Mouse (Mus musculus): ENCODE results near the gene Lcn2.

Lcn2 gene

DNA sequence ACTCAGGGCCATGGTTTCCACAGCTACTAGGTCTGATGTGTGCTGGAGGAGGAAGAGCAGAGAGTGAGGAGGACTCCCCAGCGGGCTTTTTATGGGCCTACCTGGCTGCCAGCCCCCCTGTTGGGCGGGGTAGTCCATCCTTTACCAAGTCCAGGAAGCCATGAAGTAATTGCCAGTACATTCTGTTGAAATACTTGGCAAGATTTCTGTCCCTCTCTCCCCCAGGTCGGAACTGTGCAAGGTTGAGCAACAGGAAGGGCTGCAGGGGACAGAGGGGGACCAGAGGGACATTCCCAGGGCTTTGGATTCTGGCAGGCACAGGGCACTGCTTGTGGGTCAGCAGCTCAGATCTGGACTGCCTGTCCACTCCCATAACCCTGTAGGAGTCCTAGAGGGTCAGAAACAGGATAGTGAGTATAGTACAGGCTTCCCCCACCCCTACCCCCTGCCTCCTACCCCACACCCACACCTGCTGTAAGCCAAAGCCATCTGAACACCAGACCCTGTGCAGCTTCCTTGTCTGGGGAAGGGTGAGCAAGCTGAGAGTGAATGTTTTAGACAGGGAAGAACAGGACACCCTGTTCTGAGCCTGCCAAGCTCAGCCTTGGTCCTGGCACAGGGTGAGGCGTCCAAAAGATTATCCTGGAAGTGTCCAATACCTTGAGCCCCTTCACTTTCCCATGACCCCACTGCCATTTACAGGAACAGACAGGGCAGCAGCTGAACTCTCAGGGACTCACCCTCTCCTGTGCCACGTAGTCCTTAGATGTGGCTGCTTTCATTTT, at the start of gene Lcn2:
Lcn2 (minus strand) TSS at position 547 of the 785 bp plus-strand sequence.
- no peak for DNase-seq

DNA sequence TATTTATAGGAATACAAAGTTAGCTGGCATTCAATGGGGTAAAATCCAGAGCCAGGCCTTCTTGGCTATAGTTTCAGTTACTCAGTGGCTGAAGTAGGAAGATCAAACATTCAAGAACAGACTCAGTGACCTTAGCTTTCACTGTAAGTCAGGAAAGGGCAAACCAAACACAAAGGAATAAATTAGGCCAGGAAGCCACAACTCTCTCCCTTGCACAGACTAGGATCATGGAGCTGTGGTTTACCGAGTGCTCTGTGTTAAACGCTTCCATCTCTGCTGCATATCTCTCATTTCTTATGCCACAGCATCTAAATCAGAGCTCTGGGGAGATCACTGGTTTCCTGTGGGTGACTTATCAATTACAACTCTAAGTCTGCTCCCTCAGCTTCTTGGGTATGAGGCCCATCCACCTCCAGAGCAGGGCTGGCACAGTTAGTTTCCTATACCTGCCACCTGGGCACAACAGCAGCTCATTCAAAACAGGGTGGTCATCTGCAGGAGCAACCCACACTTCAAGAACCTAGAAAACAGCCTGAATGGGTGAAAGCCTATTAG, 49.6 kb upstream of the Lcn2 start:
- DNase-seq: no peak

DNA sequence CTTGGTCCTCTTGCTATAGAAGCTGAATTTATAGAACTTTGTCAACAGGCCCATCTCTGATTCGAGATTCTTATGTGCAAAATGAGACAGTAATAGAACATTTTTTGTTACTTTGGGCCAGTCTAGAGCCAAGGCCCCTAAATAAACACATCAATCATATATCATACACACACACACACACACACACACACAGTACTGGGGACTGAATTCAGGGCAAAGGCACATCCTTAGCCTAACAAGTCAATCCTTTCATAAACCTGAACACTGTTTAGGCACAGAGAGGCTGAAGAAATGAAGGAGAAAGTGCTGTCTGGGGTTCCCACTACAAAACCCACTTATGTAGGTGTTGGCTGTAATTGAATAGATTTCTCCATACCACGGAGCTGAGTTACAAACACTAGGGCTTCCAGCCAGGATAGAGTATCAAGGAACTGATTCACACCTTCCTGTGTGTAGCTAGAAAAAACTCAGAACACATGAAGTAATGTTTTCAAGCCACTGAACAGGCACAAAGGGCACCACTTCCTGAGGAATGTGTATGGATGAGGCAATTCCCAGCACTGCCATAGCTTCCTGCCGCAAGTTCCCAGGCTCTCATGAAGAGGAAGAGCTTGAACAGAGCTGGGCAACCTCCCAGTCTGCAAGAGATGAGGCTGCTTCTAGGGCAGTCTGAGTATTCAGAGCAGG, 48.8 kb upstream of the Lcn2 start:
- no peak for DNase-seq

DNA sequence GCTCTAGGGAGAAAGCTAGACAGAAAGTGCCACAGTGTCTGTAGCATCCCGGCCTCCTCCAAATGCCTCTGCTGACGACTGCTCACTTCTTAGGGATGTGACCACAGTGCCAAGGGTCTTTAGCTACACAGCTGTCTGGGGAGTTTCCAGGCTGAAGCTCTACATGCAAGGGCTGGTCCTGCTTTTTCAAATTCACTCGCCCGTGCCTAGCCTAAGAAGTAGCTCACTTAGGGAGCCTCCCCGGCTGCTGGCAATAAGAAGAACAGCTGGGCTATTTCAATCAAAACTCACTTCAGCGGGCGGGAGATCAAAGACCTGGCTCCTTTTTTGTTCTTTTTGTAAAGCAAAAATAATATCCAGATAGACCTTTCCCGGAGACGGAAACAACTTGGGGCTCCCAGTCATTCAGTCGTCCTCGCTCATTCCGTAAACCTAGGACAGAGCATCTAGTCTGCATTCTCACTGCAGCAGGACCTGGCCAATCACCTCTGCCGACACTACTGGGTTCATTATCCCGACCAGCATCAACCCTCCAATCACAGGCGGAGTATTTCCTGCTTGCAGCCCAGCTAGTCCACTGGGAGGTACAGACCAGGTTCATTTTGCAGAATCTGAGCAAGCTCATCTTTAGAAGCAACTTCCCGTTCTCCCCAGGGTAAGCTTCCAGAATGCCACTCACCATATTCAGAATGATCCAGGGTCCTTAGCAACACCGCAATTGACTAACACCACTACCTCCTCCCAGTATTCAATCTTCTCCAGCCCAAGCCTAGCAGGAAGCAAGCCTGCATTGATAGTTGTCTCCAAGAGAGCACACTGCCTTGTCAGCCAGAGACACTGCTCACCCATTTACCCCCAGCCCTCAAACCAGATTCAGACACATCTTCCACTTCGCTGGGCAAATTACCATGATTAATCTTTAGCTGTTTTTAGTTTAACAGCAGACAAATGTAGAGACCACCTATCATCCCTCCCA, 42.9 kb upstream of the Lcn2 start:
- peak; percentile 96 for DNase-seq

DNA sequence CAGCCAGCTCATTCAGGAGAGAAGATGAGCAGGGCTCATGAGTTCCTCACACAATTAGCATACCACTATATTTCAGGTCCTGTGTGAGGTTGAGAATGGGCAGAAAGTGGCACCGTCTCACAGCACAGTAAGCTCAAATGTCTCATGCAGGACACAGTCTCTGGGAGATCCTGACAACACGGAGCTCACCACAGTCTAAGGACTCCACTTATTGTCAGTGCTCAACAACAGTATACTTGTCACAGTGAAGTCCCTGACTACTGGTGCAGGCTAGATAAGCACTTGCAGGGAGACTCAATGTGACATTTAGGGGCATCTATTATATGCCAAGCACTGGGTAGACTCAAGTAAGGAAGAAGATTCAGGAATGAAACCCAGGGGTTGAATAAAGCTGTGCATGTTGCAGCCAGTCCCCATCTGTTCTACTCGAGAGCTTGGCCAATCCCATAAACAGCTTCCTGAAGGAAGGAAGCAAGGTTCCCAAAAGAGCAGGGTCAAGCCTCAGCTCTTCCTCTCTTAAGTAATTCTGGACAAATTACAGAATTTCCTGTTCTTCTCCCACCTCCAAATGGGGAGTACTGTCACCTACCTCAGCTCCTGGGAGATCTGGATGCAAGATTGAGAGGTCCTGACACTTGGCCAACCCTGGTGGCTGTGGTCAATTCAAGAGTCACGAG, 41.3 kb upstream of the Lcn2 start:
- DNase-seq: no peak

- no peak for DNase-seq
These were observed 40.2 kb upstream of the Lcn2 start for GRCm38 (mm10) chr2:32428262-32428722.

DNA sequence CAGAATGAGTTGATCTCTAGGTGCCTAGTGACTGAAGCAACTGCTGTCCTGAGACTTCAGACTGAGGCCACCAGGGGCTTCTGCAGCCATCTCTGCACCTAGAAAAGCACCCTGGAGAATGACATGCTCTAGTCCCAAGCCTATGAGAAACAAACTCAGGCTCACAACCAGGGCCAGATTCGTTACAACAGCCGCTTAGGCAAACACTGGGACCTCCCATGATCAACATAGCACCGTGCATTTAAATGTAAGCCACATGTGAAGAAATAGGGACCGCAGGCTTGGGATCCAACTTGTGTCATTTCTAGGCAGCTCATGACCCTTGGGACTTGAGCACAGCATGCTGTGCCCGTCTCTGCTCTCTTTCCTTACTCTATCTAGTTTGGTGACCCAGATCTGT, 39.7 kb upstream of the Lcn2 start:
- no peak for DNase-seq

DNA sequence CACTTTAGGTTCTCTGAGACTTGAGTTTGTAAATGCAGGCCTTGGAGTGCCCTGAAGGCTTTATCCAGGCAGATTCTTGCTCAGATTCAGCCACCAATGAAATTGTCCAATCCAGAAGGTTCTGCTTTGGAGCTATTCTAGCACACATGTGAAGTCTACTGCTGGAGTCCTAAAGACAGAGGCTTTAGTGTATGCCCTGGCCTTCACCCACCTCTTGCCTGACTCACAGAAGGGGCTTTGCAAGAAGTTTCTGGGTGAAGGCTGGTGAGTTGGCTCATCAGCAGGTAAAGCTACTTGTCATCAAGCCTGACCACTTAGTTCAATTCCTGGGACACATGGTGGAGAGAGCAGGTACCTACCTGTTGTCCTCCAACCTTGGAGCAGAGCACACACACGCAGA, 38.1 kb upstream of the Lcn2 start:
- DNase-seq: no peak

GRCm38 (mm10) chr2:32425568-32425967, 37.5 kb upstream of the Lcn2 start:
- no peak for DNase-seq

DNA sequence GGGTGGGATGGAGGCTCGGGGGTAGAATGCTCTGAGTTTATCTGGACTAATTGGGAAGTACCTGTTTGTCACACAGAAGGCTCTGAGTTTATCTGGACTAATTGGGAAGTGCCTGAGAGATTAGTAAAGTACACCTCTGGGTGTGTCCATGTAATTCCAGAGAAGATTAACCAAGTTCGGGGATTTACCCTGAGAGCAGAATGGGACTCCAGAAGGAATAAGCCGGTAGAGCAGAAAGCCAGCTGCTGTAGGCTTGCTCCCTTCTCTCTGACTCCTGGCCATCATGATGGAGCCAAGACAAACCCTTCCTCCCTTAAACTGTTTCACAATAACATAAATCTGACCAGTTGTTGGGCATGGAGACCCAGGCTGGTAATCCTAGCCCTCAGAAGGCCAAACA, 36.7 kb upstream of the Lcn2 start:
- DNase-seq: no peak

- peak; percentile 69 for DNase-seq
These were observed 35.7 kb upstream of the Lcn2 start for GRCm38 (mm10) chr2:32423481-32424331.

DNA sequence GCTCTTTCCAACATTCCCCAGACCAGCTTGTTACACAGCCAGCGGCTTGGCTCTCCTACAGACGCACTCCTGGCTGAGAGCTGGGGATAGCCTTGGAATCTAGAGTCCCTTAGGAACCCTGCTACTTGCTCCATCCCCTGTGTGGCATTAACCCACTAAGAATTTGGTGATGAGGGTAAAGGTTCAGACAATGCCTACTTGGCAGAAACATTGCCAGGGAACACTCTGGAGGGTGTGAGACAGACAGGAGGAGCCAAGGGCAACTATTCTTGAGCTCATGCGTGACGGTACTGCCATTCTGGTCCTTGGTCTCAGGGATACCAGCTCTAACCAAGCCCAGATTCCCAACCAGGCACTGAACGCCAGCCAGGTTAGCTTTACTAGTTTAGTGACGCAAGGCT, 33.8 kb upstream of the Lcn2 start:
- DNase-seq: no peak

DNA sequence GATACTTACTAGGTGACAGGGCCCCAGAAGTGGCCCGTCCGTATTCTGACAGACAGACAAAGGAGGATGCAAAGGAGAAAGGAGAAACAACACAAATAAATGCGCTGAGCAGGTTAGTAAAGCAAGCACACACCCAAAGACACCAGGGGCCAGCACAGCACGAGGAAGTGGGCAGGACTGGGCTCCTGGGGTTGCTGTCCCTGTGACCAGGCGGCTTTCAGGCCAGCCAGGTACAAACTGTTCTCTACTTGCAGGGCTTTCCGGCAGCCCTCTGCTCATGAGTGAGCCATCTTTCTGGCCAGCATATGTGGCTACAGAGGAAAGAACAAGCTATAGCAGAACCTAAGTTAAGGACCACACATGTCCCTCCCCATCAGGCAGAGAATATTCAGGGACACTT, 32.6 kb upstream of the Lcn2 start:
- DNase-seq: no peak

DNA sequence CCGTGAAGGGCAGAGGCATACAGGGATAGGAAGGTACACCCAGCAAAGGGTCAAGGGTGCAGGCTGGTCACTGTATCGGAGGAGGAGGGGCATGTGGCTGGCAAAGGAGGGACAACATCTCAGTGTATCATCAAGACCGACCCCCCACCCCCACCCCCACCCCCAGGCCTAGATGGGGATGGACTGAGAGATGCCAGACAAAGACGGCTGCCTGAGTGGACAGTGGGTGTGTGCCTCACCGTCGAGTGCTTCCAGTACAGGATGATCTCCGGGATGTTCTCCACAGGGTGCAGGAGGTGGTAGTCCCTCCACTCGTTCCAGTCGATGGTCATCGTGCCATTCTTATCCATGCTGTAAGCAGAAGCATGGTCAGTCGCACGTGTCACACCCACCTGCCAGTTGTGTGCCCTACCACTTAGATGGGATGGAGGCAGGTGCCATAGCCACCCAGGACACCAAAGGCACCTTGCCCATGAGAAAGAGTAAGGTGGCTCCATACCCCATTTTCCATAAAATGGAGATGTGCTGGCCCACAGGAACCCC, 32.1 kb upstream of the Lcn2 start:
- DNase-seq: no peak

- peak; percentile 82 for DNase-seq
These were observed 31.3 kb upstream of the Lcn2 start for GRCm38 (mm10) chr2:32419359-32419758.

- no peak for DNase-seq
These were observed 30.5 kb upstream of the Lcn2 start for GRCm38 (mm10) chr2:32418430-32419151.

DNA sequence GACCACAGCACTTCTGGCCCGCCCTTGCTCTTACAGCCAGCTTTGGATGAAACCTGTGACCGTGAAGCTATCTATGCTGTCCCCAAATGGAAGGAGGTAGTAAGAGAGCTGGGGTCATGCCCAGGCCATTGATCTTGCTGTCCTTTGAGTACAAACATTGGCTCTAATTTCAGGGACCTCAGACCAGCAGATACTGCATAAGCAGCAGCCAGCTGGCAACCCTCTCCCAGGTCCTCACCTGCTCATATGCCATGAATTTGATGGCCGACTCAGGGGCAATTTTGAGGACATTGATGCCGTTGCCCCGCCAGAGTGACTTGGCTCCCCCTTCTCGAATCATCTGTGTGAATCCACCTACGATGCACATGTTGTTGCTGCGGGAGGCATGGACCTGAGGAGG, 29.4 kb upstream of the Lcn2 start:
- no peak for DNase-seq

DNA sequence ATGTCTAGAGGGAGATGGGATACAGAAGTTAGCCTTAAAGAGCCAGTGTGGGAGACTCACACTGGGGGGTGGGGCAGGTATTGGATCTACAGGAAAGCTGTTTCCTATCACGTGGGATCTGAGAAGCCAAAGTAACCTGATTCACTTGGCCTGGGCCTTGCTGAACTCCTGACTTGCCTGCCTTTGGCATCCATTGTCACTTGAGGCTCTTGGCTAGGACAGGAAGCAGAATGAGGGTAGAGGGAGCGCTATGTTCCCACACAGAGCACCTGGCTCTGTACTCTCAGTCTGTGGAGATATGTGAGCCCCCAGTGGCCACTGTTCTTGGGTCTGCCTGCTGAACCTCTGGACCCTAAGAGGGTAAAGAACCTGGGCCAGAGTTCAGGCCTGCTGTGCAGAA, 28.5 kb upstream of the Lcn2 start:
- no peak for DNase-seq

DNA sequence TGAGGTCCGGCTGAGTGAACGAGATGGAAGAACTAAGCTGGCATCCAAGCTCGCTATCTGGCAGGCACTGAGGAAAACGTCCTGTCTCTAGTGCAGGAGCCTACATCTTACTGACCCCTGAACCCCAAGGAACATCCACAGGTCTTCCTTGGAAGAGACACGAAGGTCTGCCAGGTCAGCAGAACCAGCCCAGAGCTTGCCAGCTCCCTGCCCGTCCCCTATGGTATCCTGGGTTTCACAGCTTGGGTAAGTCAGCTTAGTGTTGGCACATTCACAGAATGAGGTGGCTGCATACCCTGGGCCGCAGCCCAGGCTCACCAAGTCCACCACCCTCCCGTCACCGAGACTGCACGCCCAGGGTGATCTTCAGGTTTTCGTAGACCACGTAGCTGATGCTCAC, 27.7 kb upstream of the Lcn2 start:
- no peak for DNase-seq

- DNase-seq: no peak
These were observed 25.9 kb upstream of the Lcn2 start for GRCm38 (mm10) chr2:32413936-32414335.

All from cerebellum, adult 9-11 months (tissue).